Comparison of ENCODE assay signal across 26 mouse cellular contexts in the genomic region with DNA sequence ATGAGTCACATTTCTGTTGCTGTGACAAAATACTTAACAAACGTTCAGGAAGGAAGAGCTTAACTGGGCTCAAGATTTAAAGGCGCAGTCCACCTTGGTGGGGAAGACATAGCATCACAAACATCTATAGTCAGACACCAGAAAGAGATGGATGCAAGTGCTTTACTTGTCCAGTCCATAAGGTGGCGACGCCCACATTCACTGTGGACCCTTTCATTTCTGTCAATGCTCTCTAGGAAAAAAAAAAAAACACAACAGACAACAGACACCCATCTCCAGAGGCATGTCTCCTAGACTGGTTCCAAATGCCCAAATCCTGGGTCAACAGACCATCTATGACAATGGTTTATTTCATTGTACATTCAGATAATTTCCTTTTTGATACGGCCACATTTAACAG. TPM values are rescaled to one million over a fixed set of nuclear protein-coding genes. Genes with fewer than 3 reads are reported as not detected.
"Had no signal": no experiment of that assay in that cellular context is flagged by ENCODE, and none has a peak within 500 bp of the region (broad histone marks: within the 10 kb centered on the region; RNA-seq: fewer than 3 reads in every experiment).

No protein-coding gene starts in this region.

- H3K36me3 ChIP-seq: heart, embryonic 15.5 days; limb, embryonic 13.5 days; limb, embryonic 15.5 days; liver, embryonic 13.5 days; liver, embryonic 15.5 days had no signal

- H3K4me2 ChIP-seq: heart, embryonic 11.5 days; heart, embryonic 13.5 days; heart, embryonic 15.5 days; hindbrain, embryonic 14.5 days; limb, embryonic 13.5 days; limb, embryonic 15.5 days; liver, embryonic 11.5 days; liver, embryonic 13.5 days; liver, embryonic 15.5 days had no signal

- H3K9ac ChIP-seq: heart, embryonic 13.5 days; heart, embryonic 15.5 days; hindbrain, embryonic 14.5 days; limb, embryonic 13.5 days; limb, embryonic 15.5 days; liver, embryonic 13.5 days; liver, embryonic 15.5 days had no signal

- ATAC-seq: hindbrain, embryonic 16.5 days; intestine, embryonic 16.5 days had no signal

- DNase-seq: gastrocnemius, postnatal 14 days; gastrocnemius, postnatal 36 days; heart, adult 11 months; heart, adult 2 months; heart, postnatal 14 days; heart, postnatal 36 days; kidney, adult 11 months; kidney, adult 2 months; kidney, adult 9 months; kidney, postnatal 14 days; kidney, postnatal 36 days; layer of hippocampus, adult 9-11 months; layer of hippocampus, postnatal 36 days; left cerebral cortex, postnatal 4 days; liver, embryonic 13.5 days had no signal

- H3K9me3 ChIP-seq: heart, embryonic 13.5 days; heart, embryonic 15.5 days; limb, embryonic 13.5 days; limb, embryonic 15.5 days; liver, embryonic 13.5 days; liver, embryonic 15.5 days had no signal

- H3K27ac ChIP-seq: heart, adult 2 months; heart, embryonic 13.5 days; heart, embryonic 15.5 days; hindbrain, embryonic 14.5 days; limb, embryonic 13.5 days; limb, embryonic 15.5 days; liver, embryonic 13.5 days; liver, embryonic 15.5 days had no signal

- H3K4me1 ChIP-seq: limb, embryonic 13.5 days; limb, embryonic 15.5 days; liver, embryonic 13.5 days; liver, embryonic 15.5 days had no signal

- H3K4me3 ChIP-seq: heart, adult 2 months; heart, embryonic 13.5 days; heart, embryonic 15.5 days; limb, embryonic 13.5 days; limb, embryonic 15.5 days; liver, embryonic 13.5 days; liver, embryonic 15.5 days had no signal

- H3K27me3 ChIP-seq: heart, embryonic 13.5 days; heart, embryonic 15.5 days; limb, embryonic 13.5 days; limb, embryonic 15.5 days; liver, embryonic 13.5 days; liver, embryonic 15.5 days had no signal

RNA-seq across cellular contexts. Expression of gene Cdh5, which starts 23.1 kb away (rescaled TPM):
- total RNA-seq: hematopoietic stem cell, adult 5-6 weeks had no signal

RNA-seq across cellular contexts. Expression of gene Bean1, which starts 45.7 kb away (rescaled TPM):
- total RNA-seq: hematopoietic stem cell, adult 5-6 weeks had no signal
- polyA plus RNA-seq: liver, embryonic 13.5 days had no signal
